Mouse (Mus musculus) adrenal gland, adult 8-10 months (tissue): ENCODE results near the gene Entpd1. TPM values are rescaled to one million over a fixed set of nuclear protein-coding genes. Genes with fewer than 3 reads are reported as not detected.

Experiments
- DNase-seq: peaks from one replicate; pipeline ENCODE4 v3.0.0; 2022
- total RNA-seq, 4 experiments: library from RNA; stranded (reverse); gene quantifications; 2 replicates each; pipeline ENCODE4 v1.2.4; 2022

Gene Entpd1
- total RNA-seq, 4 experiments from 2014 or later, result 27.5 to 34.8 (median 31.5) TPM

- no peak for DNase-seq
Measured at GRCm38 (mm10) chr19:40630096-40630495, 17.9 kb downstream of the Entpd1 start.

- DNase-seq, result no peak
Measured at GRCm38 (mm10) chr19:40630606-40631005, 18.4 kb downstream of the Entpd1 start.

GRCm38 (mm10) chr19:40632193-40632592 lies 20.0 kb downstream of the Entpd1 start:
- no peak for DNase-seq

GRCm38 (mm10) chr19:40632668-40633067 lies 20.5 kb downstream of the Entpd1 start:
- DNase-seq, result no peak

GRCm38 (mm10) chr19:40633144-40633543 lies 21.0 kb downstream of the Entpd1 start:
- DNase-seq, result no peak

GRCm38 (mm10) chr19:40637091-40637490 lies 24.9 kb downstream of the Entpd1 start:
- DNase-seq, result peak; percentile 42

GRCm38 (mm10) chr19:40637601-40638000 lies 25.4 kb downstream of the Entpd1 start:
- DNase-seq, result no peak

- no peak for DNase-seq
Measured at GRCm38 (mm10) chr19:40638582-40638981, 26.4 kb downstream of the Entpd1 start.

GRCm38 (mm10) chr19:40639729-40640304 lies 27.7 kb downstream of the Entpd1 start:
- DNase-seq, result no peak

GRCm38 (mm10) chr19:40640799-40641198 lies 28.6 kb downstream of the Entpd1 start:
- DNase-seq, result no peak

- DNase-seq, result no peak
Measured at GRCm38 (mm10) chr19:40643846-40644245, 31.7 kb downstream of the Entpd1 start.

- DNase-seq, result no peak
Measured at GRCm38 (mm10) chr19:40646379-40646778, 34.2 kb downstream of the Entpd1 start.

- DNase-seq, result peak; percentile 43
Measured at GRCm38 (mm10) chr19:40647319-40648158, 35.4 kb downstream of the Entpd1 start.

- no peak for DNase-seq
Measured at GRCm38 (mm10) chr19:40650090-40650489, 37.9 kb downstream of the Entpd1 start.

- DNase-seq, result no peak
Measured at GRCm38 (mm10) chr19:40656207-40656606, 44.0 kb downstream of the Entpd1 start.

GRCm38 (mm10) chr19:40658281-40658680 lies 46.1 kb downstream of the Entpd1 start:
- DNase-seq, result no peak

- DNase-seq, result no peak
Measured at GRCm38 (mm10) chr19:40658935-40659334, 46.8 kb downstream of the Entpd1 start.

GRCm38 (mm10) chr19:40659651-40660478 lies 47.7 kb downstream of the Entpd1 start:
- no peak for DNase-seq

- DNase-seq, result no peak
Measured at GRCm38 (mm10) chr19:40660510-40660909, 48.3 kb downstream of the Entpd1 start.

- no peak for DNase-seq
Measured at GRCm38 (mm10) chr19:40661108-40661507, 48.9 kb downstream of the Entpd1 start.

- no peak for DNase-seq
Measured at GRCm38 (mm10) chr19:40661874-40662273, 49.7 kb downstream of the Entpd1 start.

- no peak for DNase-seq
Measured at GRCm38 (mm10) chr19:40662727-40663126, 50.6 kb downstream of the Entpd1 start.

- no peak for DNase-seq
Measured at GRCm38 (mm10) chr19:40665778-40666177, 53.6 kb downstream of the Entpd1 start.
